Mouse (Mus musculus): ENCODE measurements around the gene Lsmem1.

The Lsmem1 gene

DNA sequence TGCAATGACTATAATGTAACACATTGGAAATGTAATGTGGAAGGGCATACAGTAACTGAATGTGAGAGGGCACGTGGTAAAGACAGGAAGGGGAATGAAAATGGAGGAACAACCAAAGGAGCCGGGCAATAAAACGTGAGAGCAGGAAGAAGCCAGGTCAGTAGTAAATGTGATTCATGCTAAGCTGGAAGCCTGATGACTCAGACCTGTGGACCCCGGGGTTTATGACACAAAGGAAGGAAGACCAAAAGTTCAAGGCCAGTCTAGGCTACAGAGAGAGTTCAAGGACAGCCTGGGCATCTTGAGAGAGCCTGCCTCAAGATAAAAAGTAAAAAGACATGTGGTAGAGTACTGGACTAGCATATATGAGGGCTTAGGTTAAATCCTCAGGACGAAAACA lies 52.8 kb downstream of the Lsmem1 start:
- DNase-seq (ENCODE audit: low read depth, low spot score) = no peak

DNA sequence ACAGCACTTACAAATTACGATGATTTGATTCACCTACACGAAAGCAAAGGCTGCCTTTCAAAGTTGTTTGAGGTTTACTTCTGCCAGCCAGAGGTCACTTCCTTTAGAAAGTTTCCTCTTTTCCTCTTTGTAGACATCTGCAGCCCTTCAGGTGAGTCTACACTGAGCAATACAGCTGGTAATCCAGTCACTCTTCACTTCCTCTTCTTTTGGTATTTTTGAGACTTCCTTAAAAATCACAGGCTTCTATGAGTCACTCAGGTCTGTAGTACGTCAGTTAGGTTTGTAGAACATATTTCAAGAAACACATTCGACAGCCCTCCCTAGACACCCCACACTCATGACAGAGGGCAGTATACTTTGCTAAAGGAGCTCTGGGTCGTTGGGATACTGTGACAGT lies 58.6 kb downstream of the Lsmem1 start:
- no peak for DNase-seq (ENCODE audit: low read depth, low spot score)

DNA sequence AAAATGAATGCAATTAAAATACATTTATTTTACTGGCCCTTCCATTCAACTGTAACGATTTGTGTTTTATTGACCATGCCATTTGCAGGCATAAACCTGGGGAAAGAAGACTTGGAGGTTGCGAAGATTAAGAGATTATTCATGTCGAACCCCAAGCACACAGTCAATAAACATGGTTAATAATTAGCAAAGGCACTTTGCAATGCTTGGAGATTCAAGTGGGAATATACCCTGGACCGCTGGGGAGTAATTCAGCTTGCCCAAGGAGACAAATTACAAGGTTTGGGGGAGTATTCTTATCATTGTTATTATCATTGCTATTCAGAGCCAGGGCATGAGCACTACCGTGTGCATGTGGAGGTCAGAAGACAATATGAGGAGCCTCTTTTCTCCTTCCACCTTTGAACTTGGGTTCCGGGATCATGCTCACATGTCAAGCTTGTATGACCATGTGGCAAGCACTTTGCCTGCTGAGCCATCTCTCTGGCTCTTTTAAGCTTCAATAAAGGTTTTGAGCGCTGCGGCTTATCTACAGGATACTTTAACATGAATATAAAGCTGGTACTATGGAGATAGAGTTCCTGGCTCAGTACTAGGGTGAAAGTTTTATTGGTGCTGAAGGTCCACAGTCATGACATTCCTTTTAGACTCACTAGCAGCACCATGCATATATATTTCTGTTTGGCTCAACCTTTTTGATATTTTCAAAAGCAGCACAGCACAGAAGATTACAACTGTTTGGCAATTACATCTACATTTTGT lies 59.6 kb downstream of the Lsmem1 start:
- no peak for DNase-seq (ENCODE audit: low read depth, low spot score)

DNA sequence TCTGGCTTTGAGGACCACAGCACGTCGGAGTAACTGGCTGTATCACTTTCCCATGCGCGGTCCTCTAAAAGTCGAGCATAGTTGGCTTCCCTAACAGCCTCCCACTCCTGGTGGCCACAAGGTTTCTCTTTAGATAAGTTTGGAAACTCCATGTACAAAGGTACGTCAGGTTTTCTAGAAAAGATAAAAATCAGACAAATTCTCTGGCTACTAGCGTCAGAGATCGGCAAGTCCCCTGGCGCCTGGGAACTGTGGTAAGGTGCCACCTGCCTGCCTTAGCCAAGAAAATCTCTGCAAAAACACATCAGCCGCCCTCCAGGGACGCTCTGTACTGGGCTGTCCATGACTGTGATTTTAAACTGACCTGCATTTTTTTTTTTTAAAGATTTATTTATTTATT lies 64.8 kb downstream of the Lsmem1 start:
- no peak for DNase-seq (ENCODE audit: low read depth, low spot score)

DNA sequence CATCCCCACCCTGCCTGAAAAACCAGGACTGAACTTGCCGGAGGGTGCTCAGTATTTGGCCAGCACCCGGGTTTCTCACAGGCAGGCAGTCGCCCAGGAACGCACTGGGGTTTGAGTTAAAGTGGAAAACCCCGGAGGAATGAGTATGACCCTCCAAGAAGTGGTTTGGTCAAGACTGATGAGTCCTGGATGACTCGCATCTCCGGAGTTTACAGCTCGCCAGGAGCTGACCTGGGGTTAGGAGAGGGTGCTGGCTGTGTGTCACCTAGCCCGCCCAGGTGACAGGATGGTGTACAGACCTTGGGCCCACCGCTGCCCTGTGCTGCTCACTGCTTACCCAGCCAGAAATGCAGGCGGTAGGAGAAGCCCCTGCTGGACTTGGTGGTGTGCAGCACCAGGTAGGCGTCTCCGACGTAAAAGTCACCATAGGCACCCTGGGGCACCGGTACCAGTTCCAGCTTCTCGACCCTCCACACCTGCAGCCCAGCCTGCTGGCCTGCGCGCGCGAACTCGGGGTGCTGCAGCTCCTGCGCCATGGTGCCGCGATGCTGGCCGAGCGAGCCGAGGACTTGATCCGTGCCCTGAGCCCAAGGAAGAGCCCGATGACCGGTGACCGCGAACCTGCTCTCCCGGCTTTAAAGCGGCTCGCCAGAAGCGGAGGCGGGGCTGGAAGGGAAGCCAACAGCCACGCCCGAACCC lies 65.6 kb downstream of the Lsmem1 start, which contains the start of gene Scin:
Gene Scin, minus strand, starts transcription at position 656 of the 699 bp plus-strand sequence.
- DNase-seq (ENCODE audit: low read depth, low spot score) = no peak

DNA sequence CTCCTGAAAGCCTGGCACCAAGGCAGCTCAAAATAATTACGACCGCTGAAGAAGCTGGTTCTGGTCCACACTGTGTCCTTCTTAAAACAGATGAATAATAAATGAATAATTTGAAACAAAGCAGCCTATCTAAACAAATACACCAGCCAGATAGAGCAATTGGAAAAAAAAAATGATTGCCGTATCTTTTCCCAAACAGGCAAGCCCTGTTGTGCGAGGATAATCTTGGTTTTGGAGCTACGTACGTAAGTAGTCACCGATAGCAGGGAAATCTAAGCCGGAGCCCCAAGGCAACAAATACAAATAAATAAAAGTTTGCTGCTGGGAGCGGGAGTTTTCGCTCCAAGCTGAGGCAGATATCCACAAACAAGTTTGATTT lies 66.1 kb downstream of the Lsmem1 start:
- DNase-seq (ENCODE audit: low read depth, low spot score) = no peak
